Mouse (Mus musculus) stomach, embryonic 15.5 days (tissue): ENCODE measurements around the gene G3bp1. TPM values are rescaled to one million over a fixed set of nuclear protein-coding genes. Genes with fewer than 3 reads are reported as not detected.

ENCODE experiments used
- ATAC-seq: fragments of 200-750 bp; cut with Nextera tagmentation; 2 replicates; pipeline ENCODE4 v1.8.0; 2017; ENCODE audit warnings: low read depth, moderate number of reproducible peaks, moderate TSS enrichment; ENCODE audit not compliant: insufficient read depth, low FRiP score
- H3K27ac ChIP-seq: fragments of 300-500 bp; sonication (generic); 2 replicates; pipeline ENCODE4 v1.5.1; 2015; ENCODE audit warnings: mild to moderate bottlenecking, inconsistent platforms
- H3K27me3 ChIP-seq: fragments of 300-500 bp; sonication (generic); replicated peaks from 2 replicates; pipeline ENCODE4 v1.6.1; 2015; ENCODE audit warnings: inconsistent platforms
- H3K36me3 ChIP-seq: fragments of 300-500 bp; sonication (generic); 2 replicates; pipeline ENCODE4 v1.6.1; 2015; ENCODE audit warnings: inconsistent platforms
- H3K4me1 ChIP-seq: fragments of 300-500 bp; sonication (generic); 2 replicates; pipeline ENCODE4 v1.6.1; 2015; ENCODE audit warnings: inconsistent platforms
- H3K4me2 ChIP-seq: fragments of 300-500 bp; sonication (generic); 2 replicates; pipeline ENCODE4 v1.6.1; 2015; ENCODE audit warnings: mild to moderate bottlenecking, inconsistent platforms
- H3K4me3 ChIP-seq: fragments of 300-500 bp; sonication (generic); replicated peaks from 2 replicates; pipeline ENCODE4 v1.5.1; 2015; ENCODE audit warnings: inconsistent platforms
- H3K9ac ChIP-seq: fragments of 300-500 bp; sonication (generic); 2 replicates; pipeline ENCODE4 v1.6.1; 2015; ENCODE audit warnings: inconsistent platforms
- H3K9me3 ChIP-seq: fragments of 300-500 bp; sonication (generic); 2 replicates; pipeline ENCODE4 v1.6.1; 2016; ENCODE audit warnings: inconsistent platforms
- WGBS: fragments of 180-500 bp; shearing (Covaris S2); methylation state at CpG from one replicate; pipeline ENCODE4 v1.1.7; 2015; 5-methylcytosine and 5-hydroxymethylcytosine counted together
- microRNA-seq: library from miRNA; unstranded; fragments of <30 nt; microRNA quantifications from one replicate; pipeline ENCODE4, GENCODE M21; 2016
- polyA plus RNA-seq: library from polyadenylated mRNA; unstranded; fragments of >200 nt; fragmentation: Nextera tagmentation; extraction: Ambion mirVana; gene quantifications from 2 replicates; pipeline ENCODE4 v1.2.1, GENCODE M21; 2015

G3bp1 gene
- polyA plus RNA-seq, 1 experiment from 2014 or later = 145 TPM

DNA sequence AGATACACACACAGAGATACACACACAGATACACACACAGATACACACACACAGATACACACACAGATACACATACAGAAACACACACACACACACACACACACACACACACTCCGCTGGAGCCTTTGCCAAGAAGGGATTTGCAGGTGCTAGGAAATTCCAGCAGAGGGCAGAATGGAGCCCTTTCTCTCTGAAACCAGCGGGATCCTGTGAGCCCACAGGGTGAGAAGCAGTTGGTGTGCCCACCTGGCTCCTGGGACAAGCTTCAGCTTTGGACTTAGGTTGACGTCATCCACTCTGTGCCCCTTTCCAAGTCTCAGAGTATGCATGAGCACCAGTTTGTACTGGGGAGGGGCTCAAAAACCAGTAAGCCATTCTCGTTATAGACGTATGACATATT lies 41.9 kb downstream of the G3bp1 start:
- WGBS = 50% methylated on average over 5 of the region's 5 CpGs
- Histone ChIP-seq H3K9ac (no peak overlapping the region), H3K36me3 (no peaks in the 10 kb centered on the region), H3K4me3 (no peak overlapping the region), H3K4me1 (no peaks in the 10 kb centered on the region), H3K27me3 (no peaks in the 10 kb centered on the region), H3K9me3 (no peaks in the 10 kb centered on the region), H3K4me2 (no peak overlapping the region), H3K27ac (no peak overlapping the region)
- ATAC-seq = no peak

DNA sequence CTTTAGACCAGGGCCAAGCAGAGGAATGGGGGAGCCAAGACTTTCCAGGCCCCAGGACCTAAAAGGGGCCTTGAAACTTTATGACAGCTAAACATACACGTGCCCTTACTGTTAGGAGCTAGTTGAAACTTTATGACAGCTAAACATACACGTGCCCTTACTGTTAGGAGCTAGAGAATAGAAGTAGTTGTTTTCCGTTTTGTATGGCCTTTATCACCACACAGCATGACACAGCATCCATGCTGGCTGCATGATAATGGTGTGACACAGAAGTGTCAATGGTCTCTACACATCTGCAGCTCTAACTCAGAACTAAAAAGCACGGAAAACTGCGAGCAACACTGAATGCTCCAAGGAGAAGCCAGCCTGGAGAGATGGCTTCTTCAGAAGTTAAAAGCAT lies 48.2 kb downstream of the G3bp1 start:
- Histone ChIP-seq H3K4me1 (no peaks in the 10 kb centered on the region), H3K9me3 (no peaks in the 10 kb centered on the region)

GRCm38 (mm10) chr11:55518806-55519674 lies 49.6 kb downstream of the G3bp1 start:
- no peak overlapping the region for H3K9ac ChIP-seq
- no peak overlapping the region for H3K4me3 ChIP-seq
- no peaks in the 10 kb centered on the region for H3K4me1 ChIP-seq
- WGBS = 5% methylated on average over 9 of the region's 9 CpGs
- H3K27ac ChIP-seq = no peak overlapping the region
- no peaks in the 10 kb centered on the region for H3K36me3 ChIP-seq
- ATAC-seq = no peak
- H3K27me3 ChIP-seq = no peaks in the 10 kb centered on the region
- H3K9me3 ChIP-seq = no peaks in the 10 kb centered on the region
- no peak overlapping the region for H3K4me2 ChIP-seq

More for the DNA sequence above, 48.2 kb downstream of the G3bp1 start:
- no peak overlapping the region for H3K4me3 ChIP-seq
- no peak overlapping the region for H3K27ac ChIP-seq
- no peak for ATAC-seq
- no peaks in the 10 kb centered on the region for H3K36me3 ChIP-seq
- WGBS = 63% methylated on average over 5 of the region's 5 CpGs
- H3K27me3 ChIP-seq = no peaks in the 10 kb centered on the region
- no peak overlapping the region for H3K9ac ChIP-seq
- H3K4me2 ChIP-seq = no peak overlapping the region

GRCm38 (mm10) chr11:55530741-55531140 lies 61.3 kb downstream of the G3bp1 start:
- H3K36me3 ChIP-seq = no peaks in the 10 kb centered on the region
- no peak for ATAC-seq
- no peaks in the 10 kb centered on the region for H3K9me3 ChIP-seq
- WGBS = 76% methylated on average over 7 of the region's 7 CpGs
- H3K4me1 ChIP-seq = 0 out of 2 replicates have a peak, but pooled peaks cover 3% of the 10 kb centered on the region
- no peak overlapping the region for H3K9ac ChIP-seq
- H3K4me3 ChIP-seq = no peak overlapping the region
- H3K27ac ChIP-seq = no peak overlapping the region
- H3K27me3 ChIP-seq = no peaks in the 10 kb centered on the region
- H3K4me2 ChIP-seq = no peak overlapping the region

DNA sequence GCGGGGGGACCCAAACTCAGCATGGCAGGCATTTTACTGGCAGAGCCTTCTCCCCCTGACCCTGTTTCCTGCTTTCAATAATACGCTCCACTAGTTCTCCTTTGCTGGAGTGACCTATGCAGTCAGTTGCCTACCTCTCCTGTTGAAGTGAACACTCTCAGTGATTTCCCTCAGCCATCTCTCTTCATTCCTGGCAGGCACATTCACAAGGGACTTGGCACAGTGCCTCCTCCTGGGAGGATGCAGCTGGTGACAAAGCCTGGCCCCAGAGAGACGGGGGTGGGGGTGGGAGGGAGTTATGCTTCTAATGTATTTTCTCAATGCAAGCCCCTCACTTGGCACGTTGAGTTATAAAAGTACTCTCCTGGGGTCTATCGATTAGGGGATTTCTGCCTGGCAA lies 63.9 kb downstream of the G3bp1 start:
- Histone ChIP-seq H3K4me2 (no peak overlapping the region), H3K27me3 (no peaks in the 10 kb centered on the region), H3K4me3 (no peak overlapping the region), H3K4me1 (0 out of 2 replicates have a peak, but pooled peaks cover 3% of the 10 kb centered on the region), H3K36me3 (no peaks in the 10 kb centered on the region), H3K27ac (no peak overlapping the region), H3K9me3 (no peaks in the 10 kb centered on the region), H3K9ac (no peak overlapping the region)
- 57% methylated on average over 5 of the region's 5 CpGs for WGBS
- no peak for ATAC-seq

DNA sequence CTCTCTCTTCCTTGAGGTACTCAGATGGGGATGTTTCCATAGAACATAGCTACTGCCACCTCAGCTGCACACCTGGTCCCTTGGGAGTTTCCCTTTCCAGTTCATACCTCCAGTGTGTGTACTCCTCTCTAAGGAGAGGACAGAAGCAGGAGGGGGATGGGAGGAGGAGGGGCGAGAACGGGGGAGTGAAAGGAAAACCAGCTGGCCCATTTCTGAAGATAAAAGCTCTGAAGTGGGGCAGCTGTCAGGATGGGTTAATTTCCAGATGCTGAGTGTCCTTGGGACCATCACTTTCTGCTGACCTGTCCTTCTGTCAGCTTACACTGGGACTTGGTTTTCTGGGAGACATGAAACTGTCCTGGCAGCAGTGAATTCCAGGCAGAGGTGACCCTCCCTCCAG lies 65.3 kb downstream of the G3bp1 start:
- H3K4me2 ChIP-seq = no peak overlapping the region
- H3K27me3 ChIP-seq = no peaks in the 10 kb centered on the region
- no peak overlapping the region for H3K27ac ChIP-seq
- H3K4me1 ChIP-seq = 0 out of 2 replicates have a peak, but pooled peaks cover 3% of the 10 kb centered on the region
- H3K9ac ChIP-seq = no peak overlapping the region
- no peak overlapping the region for H3K4me3 ChIP-seq
- H3K9me3 ChIP-seq = no peaks in the 10 kb centered on the region
- 29% methylated on average over 2 of the region's 2 CpGs for WGBS
- ATAC-seq = no peak
- H3K36me3 ChIP-seq = no peaks in the 10 kb centered on the region

GRCm38 (mm10) chr11:55542128-55542527 lies 72.6 kb downstream of the G3bp1 start:
- Histone ChIP-seq H3K9me3 (no peaks in the 10 kb centered on the region), H3K36me3 (no peaks in the 10 kb centered on the region), H3K4me1 (no peaks in the 10 kb centered on the region), H3K4me3 (no peak overlapping the region), H3K27me3 (no peaks in the 10 kb centered on the region), H3K9ac (no peak overlapping the region), H3K27ac (no peak overlapping the region), H3K4me2 (no peak overlapping the region)
- 52% methylated on average over 7 of the region's 7 CpGs for WGBS
- no peak for ATAC-seq

DNA sequence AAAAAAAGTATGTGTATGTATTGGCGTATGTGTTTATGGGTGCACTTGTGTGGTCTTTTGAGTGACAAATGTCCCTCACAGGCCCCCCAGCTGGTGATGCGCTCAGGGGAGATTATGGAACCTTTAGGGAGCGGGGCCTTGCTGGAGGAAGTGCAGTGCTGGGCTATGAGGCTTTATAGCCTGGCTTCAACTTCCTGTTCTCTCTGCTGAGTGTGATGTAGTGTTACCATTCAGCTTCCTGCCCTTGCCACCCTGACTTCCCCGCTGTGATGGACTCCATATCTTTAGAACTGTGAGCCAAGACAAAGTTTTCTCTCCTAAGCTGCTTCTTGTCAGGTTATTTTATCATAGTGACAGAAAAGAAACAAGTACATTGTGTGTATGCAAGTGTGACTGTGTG lies 73.2 kb downstream of the G3bp1 start:
- 55% methylated on average over 4 of the region's 4 CpGs for WGBS
- Histone ChIP-seq H3K4me3 (no peak overlapping the region), H3K4me2 (no peak overlapping the region), H3K9me3 (no peaks in the 10 kb centered on the region), H3K4me1 (no peaks in the 10 kb centered on the region), H3K36me3 (no peaks in the 10 kb centered on the region), H3K27me3 (no peaks in the 10 kb centered on the region), H3K27ac (no peak overlapping the region), H3K9ac (no peak overlapping the region)
- ATAC-seq = no peak

- no peaks in the 10 kb centered on the region for H3K36me3 ChIP-seq
- 67% methylated on average over 1 of the region's 1 CpGs for WGBS
- no peak overlapping the region for H3K4me2 ChIP-seq
- no peak for ATAC-seq
- no peak overlapping the region for H3K9ac ChIP-seq
- no peak overlapping the region for H3K4me3 ChIP-seq
- H3K27ac ChIP-seq = no peak overlapping the region
- H3K27me3 ChIP-seq = no peaks in the 10 kb centered on the region
- no peaks in the 10 kb centered on the region for H3K9me3 ChIP-seq
- H3K4me1 ChIP-seq = no peaks in the 10 kb centered on the region
Measured at GRCm38 (mm10) chr11:55545690-55546089, 76.2 kb downstream of the G3bp1 start.

Small RNA genes lying within 50 kb of the gene (microRNA-seq; reads per million reads assigned to microRNA genes)
- not detected for gene Mir7652

Other genes with a start within 250 kb of the G3bp1 start
- 0.62 and 0.69 TPM in 2 replicates for gene Fat2, start 133.1 kb upstream of the G3bp1 start, polyA plus RNA-seq
- 1,683 and 1,927 TPM in 2 replicates for gene Sparc, start 46.5 kb upstream of the G3bp1 start, polyA plus RNA-seq
- gene Atox1, start 8.4 kb upstream of the G3bp1 start, polyA plus RNA-seq = 385 and 409 TPM in 2 replicates
- not detected in 2 replicates for gene Glra1, start 138.5 kb downstream of the G3bp1 start, polyA plus RNA-seq